Mouse (Mus musculus) E14TG2a.4 (cell line): ENCODE data around the gene Zscan22.

Experiments
- CTCF ChIP-seq: conservative IDR thresholded peaks from 2 replicates; pipeline ENCODE4 v1.5.1; 2014; ENCODE audit warnings: low read length
- NANOG ChIP-seq: IDR thresholded peaks from 2 replicates; pipeline ENCODE4 v1.6.1; 2014; ENCODE audit warnings: borderline replicate concordance, low read length, mixed read lengths

GRCm38 (mm10) chr7:12954896-12955295 lies 57.3 kb downstream of the Zscan22 start:
- TF ChIP-seq CTCF, result no peak
- no peak for TF ChIP-seq NANOG
